Mouse (Mus musculus): ENCODE data around the gene Tlr4.

Gene Tlr4

GRCm38 (mm10) chr4:66900126-66900525, 72.7 kb downstream of the Tlr4 start:
- DNase-seq (ENCODE audit: low spot score): no peak

GRCm38 (mm10) chr4:66901498-66901897, 74.1 kb downstream of the Tlr4 start:
- no peak for DNase-seq (ENCODE audit: low spot score)

GRCm38 (mm10) chr4:66908376-66908775, 81.0 kb downstream of the Tlr4 start:
- DNase-seq (ENCODE audit: low spot score): no peak

- DNase-seq (ENCODE audit: low spot score): no peak
Measured at GRCm38 (mm10) chr4:66919630-66920372, 92.4 kb downstream of the Tlr4 start.

- DNase-seq (ENCODE audit: low spot score): peak; percentile 2
Measured at GRCm38 (mm10) chr4:66923616-66924276, 96.4 kb downstream of the Tlr4 start.

- DNase-seq (ENCODE audit: low spot score): no peak
Measured at GRCm38 (mm10) chr4:66926066-66926465, 98.7 kb downstream of the Tlr4 start.

GRCm38 (mm10) chr4:66927537-66928088, 100.2 kb downstream of the Tlr4 start:
- no peak for DNase-seq (ENCODE audit: low spot score)

GRCm38 (mm10) chr4:66938489-66939061, 111.2 kb downstream of the Tlr4 start:
- no peak for DNase-seq (ENCODE audit: low spot score)

GRCm38 (mm10) chr4:66941894-66942293, 114.5 kb downstream of the Tlr4 start:
- DNase-seq (ENCODE audit: low spot score): no peak

- DNase-seq (ENCODE audit: low spot score): no peak
Measured at GRCm38 (mm10) chr4:66943699-66944098, 116.3 kb downstream of the Tlr4 start.

GRCm38 (mm10) chr4:66947657-66948056, 120.3 kb downstream of the Tlr4 start:
- no peak for DNase-seq (ENCODE audit: low spot score)

- DNase-seq (ENCODE audit: low spot score): no peak
Measured at GRCm38 (mm10) chr4:66974918-66975317, 147.5 kb downstream of the Tlr4 start.
